Mouse (Mus musculus) CH12F3 (cell line): ENCODE data around the gene Bach2.

ENCODE experiments used
- in situ Hi-C: fragments of 300-500 bp; cut with MboI; formaldehyde crosslinking; loops from 2 replicates; pipeline ENCODE4 v1.14.3; 2020; ENCODE audit warnings: low sequenced_read_pairs

Gene Bach2

GRCm38 (mm10) chr4:32381666-32382381, 143.2 kb downstream of the Bach2 start:
- in situ Hi-C loops: no loop called here

DNA sequence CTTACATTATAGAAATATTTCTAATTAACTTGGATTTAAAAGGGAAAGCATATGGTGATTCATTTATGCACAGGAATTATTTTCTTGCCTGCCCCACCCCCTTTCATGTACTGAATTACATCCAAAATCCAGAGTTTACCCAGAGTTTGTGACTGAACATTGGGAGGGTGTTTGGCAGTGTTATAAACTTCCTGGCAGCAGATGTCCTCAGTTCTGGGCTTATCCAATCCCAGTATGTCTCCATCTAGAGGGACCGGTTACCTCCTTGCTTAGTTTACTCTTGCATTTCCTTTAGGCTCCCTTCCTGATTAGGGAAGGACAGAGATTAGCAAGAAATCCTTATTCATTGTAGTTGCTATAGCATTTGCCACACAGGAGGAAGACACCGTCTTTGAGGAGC, 146.5 kb downstream of the Bach2 start:
- in situ Hi-C loops: no loop called here

DNA sequence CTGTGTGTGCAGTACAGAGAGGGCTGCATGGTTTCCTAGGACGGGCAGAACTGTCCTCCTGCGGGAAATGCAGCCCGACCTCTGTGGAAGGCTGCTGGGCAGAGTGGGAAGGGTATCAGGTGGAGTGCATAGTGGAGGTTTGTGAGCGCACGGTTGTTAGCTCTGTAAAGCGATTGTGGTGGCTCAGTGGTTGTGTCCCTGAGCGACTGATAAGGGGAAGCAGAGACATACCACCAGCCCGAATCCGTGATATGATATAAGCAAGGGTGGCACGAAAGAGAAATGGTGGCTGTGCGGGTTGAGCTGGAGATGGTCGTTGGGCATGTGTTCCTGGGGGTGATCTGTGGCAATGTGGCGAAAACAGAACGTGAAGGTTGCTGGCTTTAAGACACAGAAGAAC, 147.0 kb downstream of the Bach2 start:
- in situ Hi-C loops: no loop called here

- in situ Hi-C loops: no loop called here
Measured at GRCm38 (mm10) chr4:32386346-32386745, 147.7 kb downstream of the Bach2 start.

GRCm38 (mm10) chr4:32386931-32387330, 148.3 kb downstream of the Bach2 start:
- in situ Hi-C loops: no loop called here

GRCm38 (mm10) chr4:32387479-32388240, 149.1 kb downstream of the Bach2 start:
- in situ Hi-C loops: no loop called here

DNA sequence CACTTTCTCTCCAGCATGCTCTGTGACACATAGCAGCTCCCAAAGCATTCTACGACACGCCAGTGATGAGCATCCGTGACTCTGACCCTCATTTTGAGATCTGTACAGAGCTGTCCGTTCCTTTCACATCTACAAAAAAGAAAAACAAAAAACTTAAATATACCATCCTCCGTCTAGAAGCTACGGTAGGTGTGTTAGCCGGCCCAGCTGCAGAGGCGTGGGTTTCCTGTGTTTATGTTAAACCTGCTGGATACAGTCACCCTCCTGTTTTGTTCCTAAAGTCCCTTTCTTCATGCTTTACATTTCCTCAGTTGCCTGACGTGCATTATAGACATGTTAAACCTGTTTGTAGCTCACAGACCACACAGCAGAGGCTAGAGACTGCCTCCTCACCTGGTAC, 150.0 kb downstream of the Bach2 start:
- in situ Hi-C loops: no loop called here

- in situ Hi-C loops: no loop called here
Measured at GRCm38 (mm10) chr4:32389107-32389800, 150.7 kb downstream of the Bach2 start.

DNA sequence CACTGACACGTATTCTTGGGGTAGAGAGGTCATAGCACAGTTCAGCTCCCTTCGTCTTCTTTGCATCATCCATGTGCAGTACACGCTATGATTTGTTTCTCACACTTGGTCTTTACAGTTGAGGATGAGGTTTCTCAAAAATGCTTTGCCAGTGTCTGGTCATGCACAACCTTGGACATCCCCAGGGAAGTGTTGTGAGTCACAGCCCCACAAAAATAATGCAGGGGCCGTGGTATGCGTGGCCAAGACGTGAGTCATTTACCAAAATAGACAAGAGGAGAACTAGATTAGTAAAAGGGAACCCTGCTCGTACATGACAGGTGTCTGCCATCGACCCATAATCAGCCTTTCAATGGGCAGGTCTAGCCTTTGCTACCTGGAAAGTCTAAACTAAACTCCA, 152.7 kb downstream of the Bach2 start:
- in situ Hi-C loops: no loop called here

DNA sequence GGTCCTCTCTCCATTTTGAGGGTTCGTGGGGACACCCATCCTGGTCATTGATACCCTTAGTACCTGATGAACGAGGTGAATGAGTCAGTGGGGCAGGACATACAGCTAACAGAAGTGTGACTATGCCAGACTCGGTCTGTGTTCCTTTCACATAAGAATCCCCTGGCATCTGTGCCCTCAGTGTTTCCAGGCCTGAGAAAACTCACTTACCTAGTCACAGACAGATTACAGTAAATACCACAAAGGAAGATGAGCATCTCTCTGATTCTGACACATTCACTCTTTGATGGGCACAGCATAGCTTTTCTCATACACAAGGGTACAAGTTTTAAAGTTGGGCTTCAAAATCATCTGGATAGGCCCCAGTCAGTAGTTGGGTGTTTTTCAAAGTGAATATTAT, 154.6 kb downstream of the Bach2 start:
- in situ Hi-C loops: no loop called here

DNA sequence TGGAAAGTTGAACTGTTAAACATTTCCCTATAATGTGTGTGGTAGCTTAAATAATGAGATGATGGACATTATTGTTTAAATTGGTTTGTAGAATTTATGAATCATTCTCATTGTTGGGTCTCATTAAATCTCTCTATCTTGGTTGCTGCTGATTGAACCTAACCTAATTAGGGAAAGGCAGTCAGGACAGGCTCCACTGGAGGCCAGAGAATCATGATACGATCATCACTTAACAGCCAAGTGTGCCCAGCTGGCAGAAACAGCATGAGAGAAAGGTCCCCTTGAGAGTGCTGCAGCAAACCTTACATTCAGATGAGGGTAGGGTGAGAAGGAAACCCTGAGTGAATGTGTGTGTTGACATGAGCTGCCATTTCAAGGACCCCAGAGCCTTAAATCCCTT, 155.3 kb downstream of the Bach2 start:
- in situ Hi-C loops: no loop called here

DNA sequence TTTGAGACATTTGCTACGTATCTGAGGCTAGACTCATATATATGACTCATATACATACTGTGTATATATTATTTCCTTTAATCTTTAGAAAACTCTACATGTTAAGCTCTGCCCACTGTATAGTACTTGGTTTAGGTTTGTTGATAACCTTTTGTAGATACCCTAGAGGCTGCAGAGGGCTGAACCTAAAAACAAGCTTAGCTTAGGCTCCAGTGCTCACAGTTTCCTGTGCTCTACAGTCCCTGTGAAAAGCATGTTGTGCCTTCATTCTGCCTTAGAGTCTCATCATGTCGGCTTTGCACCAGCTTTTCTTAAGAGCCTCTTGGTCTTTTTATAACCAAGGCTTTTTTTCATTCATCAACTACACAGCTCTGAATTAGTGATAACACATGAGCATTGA, 156.2 kb downstream of the Bach2 start:
- in situ Hi-C loops: no loop called here

DNA sequence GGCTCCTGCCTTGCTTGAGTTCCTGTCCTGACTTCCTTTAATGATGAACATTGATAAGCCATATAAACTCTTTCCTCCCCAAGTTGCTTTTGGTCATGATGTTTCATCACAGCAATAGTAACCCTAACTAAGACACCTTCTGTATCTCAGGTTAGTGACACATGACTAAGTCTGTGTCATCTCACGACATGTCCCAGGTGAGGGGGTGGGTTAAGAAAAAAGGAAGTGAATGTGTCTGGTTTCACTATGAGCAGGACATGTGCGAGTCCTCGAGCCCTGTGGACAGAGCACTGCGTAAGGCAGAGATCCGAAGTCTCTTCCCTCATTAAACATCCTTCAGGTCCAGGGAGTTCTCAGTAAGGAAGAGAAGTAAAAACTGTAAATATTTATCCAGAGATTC, 162.9 kb downstream of the Bach2 start:
- in situ Hi-C loops: no loop called here

DNA sequence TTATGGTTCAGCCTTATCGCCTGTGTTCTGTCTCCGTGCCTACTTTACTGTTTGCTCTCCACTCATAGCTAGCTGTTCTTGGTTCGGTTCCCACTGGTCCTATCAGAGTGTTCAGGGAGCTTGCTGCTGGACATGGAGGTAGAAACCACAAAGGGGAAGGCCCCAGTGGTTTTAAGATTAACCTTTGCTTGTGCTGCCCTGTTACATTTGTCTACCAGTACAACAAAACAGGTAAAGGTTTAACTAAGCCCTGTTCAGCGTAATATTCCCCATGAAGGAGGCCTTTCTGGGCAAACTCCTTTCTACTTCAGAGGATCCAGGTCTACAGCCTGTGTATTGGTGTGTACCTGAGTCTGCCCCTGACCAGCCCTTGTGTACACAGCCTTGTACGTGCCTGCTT, 164.9 kb downstream of the Bach2 start:
- in situ Hi-C loops: no loop called here

DNA sequence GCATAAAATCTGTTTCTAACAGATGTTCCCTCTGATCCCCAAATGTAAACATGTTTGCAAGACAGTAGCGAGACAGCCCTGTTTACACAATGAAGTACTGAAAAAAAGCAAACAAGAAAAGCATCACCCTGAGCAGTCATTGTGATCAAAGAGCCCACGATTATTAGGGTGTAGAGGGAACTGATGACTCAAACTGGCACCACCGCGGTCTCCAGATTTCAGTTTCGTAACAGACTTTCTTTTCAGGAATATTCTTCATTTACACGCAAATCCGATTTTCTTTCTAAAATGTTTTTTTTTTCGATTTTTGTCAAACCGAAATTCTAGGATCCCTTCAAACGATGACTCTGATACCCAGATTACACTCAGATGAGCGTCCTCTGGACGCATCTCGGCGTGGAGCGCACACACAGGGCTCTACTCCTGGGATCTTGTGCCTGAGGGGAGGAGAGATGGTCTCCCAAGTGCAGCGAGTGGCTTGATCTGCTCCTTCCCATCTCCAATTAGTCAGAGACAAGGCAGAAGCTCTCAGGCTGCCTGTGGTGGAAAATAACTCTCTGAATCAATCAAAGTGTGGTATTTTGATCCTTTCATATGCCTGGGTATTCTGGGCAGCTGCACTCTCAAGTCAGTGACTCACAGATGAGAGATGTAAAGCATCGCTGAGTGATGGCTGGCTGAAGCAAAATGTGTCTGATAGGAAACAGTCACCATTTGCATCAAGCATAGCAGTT, 166.7 kb downstream of the Bach2 start:
- in situ Hi-C loops: no loop called here

DNA sequence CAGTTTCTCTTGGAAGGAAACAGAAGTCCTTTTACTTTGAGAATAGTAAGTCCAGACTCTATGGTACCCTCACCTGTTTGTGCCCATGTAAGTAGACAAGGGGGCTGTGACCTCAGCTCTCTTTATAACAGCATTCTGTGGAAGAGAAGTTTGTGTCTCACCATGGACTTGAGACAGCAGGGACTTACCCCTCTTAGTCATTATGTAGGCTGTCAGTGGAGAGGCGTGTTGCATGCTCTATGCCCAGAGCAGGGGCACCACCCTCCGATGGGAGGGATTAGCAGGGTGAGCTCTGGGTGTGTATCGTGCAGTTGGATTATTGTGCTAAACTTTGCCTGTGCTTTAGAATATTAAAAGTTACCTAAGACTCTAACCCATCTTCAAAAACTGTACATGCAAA, 167.4 kb downstream of the Bach2 start:
- in situ Hi-C loops: no loop called here

DNA sequence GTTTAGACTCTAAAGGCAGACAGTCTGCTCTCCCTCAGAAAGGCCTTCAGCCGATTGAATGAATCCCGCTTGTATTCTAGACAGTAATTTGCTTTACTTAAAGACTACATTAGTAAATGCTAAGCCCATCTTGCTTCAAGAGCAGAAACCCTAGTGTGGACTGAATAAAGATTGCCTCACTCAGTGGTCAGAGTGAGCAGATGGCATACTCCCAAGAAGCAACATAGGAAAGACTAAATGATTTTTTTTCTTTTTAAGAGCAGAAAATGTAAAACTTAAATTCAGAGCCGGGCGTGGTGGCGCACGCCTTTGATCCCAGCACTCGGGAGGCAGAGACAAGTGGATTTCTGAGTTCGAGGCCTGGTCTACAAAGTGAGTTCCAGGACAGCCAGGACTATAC, 169.9 kb downstream of the Bach2 start:
- in situ Hi-C loops: no loop called here

GRCm38 (mm10) chr4:32409116-32409880, 170.7 kb downstream of the Bach2 start:
- in situ Hi-C loops: no loop called here

DNA sequence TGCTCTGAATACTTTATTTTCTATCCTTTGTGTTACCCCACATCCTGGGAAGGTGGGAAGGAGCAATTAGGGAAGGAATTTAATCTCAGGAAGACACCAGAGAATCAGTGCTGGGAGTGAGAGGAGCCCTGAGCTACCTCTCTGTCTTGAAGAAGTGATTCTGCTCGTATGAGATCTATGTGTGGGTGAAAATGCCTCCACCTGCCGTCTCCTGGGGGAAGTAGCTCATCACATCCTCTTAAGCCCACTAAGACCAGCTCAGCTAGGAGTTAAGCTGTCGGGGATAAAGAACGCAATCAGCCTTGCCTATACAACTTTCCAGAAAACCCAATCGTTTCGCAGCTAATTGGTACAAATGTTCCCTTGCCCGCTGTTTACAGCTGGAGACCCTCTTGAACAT, 174.5 kb downstream of the Bach2 start:
- in situ Hi-C loops: no loop called here

- in situ Hi-C loops: no loop called here
Measured at GRCm38 (mm10) chr4:32413505-32413904, 174.9 kb downstream of the Bach2 start.

GRCm38 (mm10) chr4:32414959-32415358, 176.4 kb downstream of the Bach2 start:
- in situ Hi-C loops: no loop called here
